In the genomic region with DNA sequence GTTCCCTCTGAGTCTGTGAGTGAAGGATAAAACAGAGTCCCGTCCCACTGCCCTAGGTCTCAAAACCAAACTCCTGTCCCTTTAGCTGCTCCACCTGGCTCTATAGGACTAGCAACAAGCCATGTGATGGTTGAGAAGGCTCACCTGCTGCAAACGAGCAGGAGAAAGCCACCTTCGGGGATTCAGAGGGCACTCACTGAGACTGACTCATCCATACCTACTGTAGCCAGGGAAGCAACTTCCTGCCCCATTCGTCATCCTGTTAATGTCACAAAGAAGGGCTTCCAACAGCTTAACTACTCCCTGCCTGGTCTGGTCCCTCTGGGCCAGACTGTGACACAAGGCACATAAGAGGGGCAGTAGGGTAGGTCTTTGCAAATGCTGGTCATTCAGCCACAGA, we compare ENCODE assay signal across 21 mouse cellular contexts. TPM values are rescaled to one million over a fixed set of nuclear protein-coding genes. Genes with fewer than 3 reads are reported as not detected.
DNase-seq lines count a peak whose midpoint lies in the region; ATAC-seq and TF ChIP-seq lines count a peak whose summit lies in the region.
"Had no signal": no experiment of that assay in that cellular context is flagged by ENCODE, and none has a peak within 500 bp of the region (broad histone marks: within the 10 kb centered on the region; RNA-seq: fewer than 3 reads in every experiment).

No protein-coding gene starts in this region.

- TF ChIP-seq CTCF in cerebellum, adult 2 months (IDR thresholded peaks at IDR 0.05; ENCODE audit: borderline replicate concordance, insufficient read depth, low read depth, low read length), result no peak

- peaks cover 53% of the 10 kb centered on the region for H3K4me1 ChIP-seq in cerebellum, adult 2 months (ENCODE audit: control insufficient read depth, insufficient read depth, low read length)

- H3K4me3 ChIP-seq in cerebellum, adult 2 months (replicated peaks; ENCODE audit: insufficient read depth, low read depth, low read length), result no peak overlapping the region

- no peak for ATAC-seq in cerebellum, adult (ENCODE audit: insufficient number of reproducible peaks, low FRiP score, low TSS enrichment)
- ATAC-seq: activated CD4-positive, CD25-positive, alpha-beta regulatory T cell, adult 4 months; CD4-positive, CD25-positive, alpha-beta regulatory T cell, adult 4 months; Patski had no signal

- WGBS in cerebellum, adult 2 months, result 28% methylated on average over 4 of the region's 4 CpGs

- H3K27me3 ChIP-seq in cerebellum, adult 2 months (ENCODE audit: control insufficient read depth, insufficient read depth, low read length), result no peaks in the 10 kb centered on the region

- no peak for TF ChIP-seq POLR2A in cerebellum, adult 2 months (IDR thresholded peaks at IDR 0.05; ENCODE audit: borderline replicate concordance, insufficient read depth, low read length)

- peak; percentile 46 to 74 for DNase-seq in cerebellum, adult 2 months
- DNase-seq in cerebellum, adult 11-12 months, result no peak
- peak; percentile 46 to 53 for DNase-seq in cerebellum, postnatal 25 days
- DNase-seq in brain, adult 2 months (ENCODE audit: low read depth, low spot score), result peak; percentile 64
- no peak for DNase-seq in B cell, adult 2 months
- DNase-seq: adrenal gland, adult 2 months; adrenal gland, adult 8-10 months; adrenal gland, postnatal 10 days; adrenal gland, postnatal 14 days; adrenal gland, postnatal 25 days; adrenal gland, postnatal 36 days; cerebellum, adult 11 months; cerebellum, adult 8-10 months; cerebellum, adult 9-10 months; cerebellum, adult 9-11 months had no signal

- no peak overlapping the region for H3K27ac ChIP-seq in cerebellum, adult 2 months (ENCODE audit: insufficient read depth, low read length)

RNA-seq across cellular contexts. Expression of a gene that starts 25.5 kb away (rescaled TPM):
- not detected in 2 replicates for polyA plus RNA-seq in cerebellum, adult 2 months (2012; rRNA removed)
- polyA plus RNA-seq: activated CD4-positive, CD25-positive, alpha-beta regulatory T cell, adult 4 months; adrenal gland, adult 2 months; C2C12; CD4-positive, CD25-positive, alpha-beta regulatory T cell, adult 4 months; G1E; Patski had no signal

RNA-seq across cellular contexts. Expression of a gene that starts 51.1 kb away (rescaled TPM):
- 163 and 201 TPM in 2 replicates for polyA plus RNA-seq in cerebellum, adult 2 months (2012; rRNA removed)
- polyA plus RNA-seq: C2C12; CD4-positive, CD25-positive, alpha-beta regulatory T cell, adult 4 months; G1E; Patski had no signal

Comparison
In these comparisons a context has a peak if more than half of its experiments do, and no peak if none do; other contexts are left out.
1. DNase-seq: peak in cerebellum, adult 2 months (2 of 2), cerebellum, postnatal 25 days (2 of 2) and brain, adult 2 months (single experiment); none in cerebellum, adult 11-12 months (single experiment) and B cell, adult 2 months (0 of 2).